Comparison of ENCODE assay signal across 27 mouse cellular contexts in the genomic region with DNA sequence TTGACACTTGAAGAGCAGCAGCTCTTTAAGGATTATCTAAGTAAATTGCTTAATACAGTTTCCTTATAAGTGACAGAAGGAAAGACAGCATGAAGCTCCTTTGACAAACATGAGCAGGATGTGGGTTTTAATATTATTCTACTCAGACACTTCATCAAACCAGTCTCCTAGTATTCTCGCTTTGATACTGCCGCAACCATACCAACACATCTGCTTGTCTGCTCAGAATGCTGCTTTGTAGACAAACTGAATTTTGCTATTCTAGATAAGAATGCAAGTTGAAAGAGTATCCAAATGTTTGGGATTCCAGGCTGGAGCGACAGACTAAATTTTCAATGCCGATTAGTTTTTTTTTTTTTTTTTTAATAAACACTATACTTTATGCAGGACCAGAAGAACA.
A peak's percentile ranks its signal among the peaks of the same experiment; 100 is the strongest.
DNase-seq lines count a peak whose midpoint lies in the region; ATAC-seq and TF ChIP-seq lines count a peak whose summit lies in the region.
"Had no signal": no experiment of that assay in that cellular context is flagged by ENCODE, and none has a peak within 500 bp of the region (broad histone marks: within the 10 kb centered on the region; RNA-seq: fewer than 3 reads in every experiment).

No protein-coding gene starts in this region.

- DNase-seq in lung, embryonic 14.5 days, result peak; percentile 81
- no peak for DNase-seq in lung, postnatal 14 days
- peak; percentile 8 for DNase-seq in lung, postnatal 0 days (ENCODE audit: low spot score)
- DNase-seq in lung, adult 2 months, result no peak
- DNase-seq in lung, postnatal 10 days, result peak; percentile 5
- no peak for DNase-seq in hindbrain, embryonic 10.5 days (ENCODE audit: low spot score)
- DNase-seq: adrenal gland, adult 2 months; adrenal gland, postnatal 14 days; cerebellum, adult 11 months; cerebellum, adult 2 months; cerebellum, adult 9-11 months; cerebellum, postnatal 25 days; forebrain, postnatal 0 days; gastrocnemius, adult 2 months; gastrocnemius, postnatal 14 days; heart, adult 11 months; heart, postnatal 10 days; heart, postnatal 36 days had no signal

- no peak overlapping the region for H3K4me2 ChIP-seq in lung, embryonic 14.5 days
- no peak overlapping the region for H3K4me2 ChIP-seq in lung, postnatal 0 days (replicated peaks; ENCODE audit: low read depth, low read length)
- H3K4me2 ChIP-seq in heart, embryonic 12.5 days, result no peak overlapping the region
- H3K4me2 ChIP-seq: embryonic facial prominence, embryonic 12.5 days; embryonic facial prominence, embryonic 15.5 days; heart, embryonic 11.5 days; heart, embryonic 15.5 days; hindbrain, embryonic 14.5 days had no signal

- no peak for TF ChIP-seq EP300 in lung, postnatal 0 days (IDR thresholded peaks at IDR 0.05)

- WGBS in lung, embryonic 14.5 days, result 36% methylated on average over 4 of the region's 4 CpGs
- WGBS in lung, postnatal 0 days, result 63% methylated on average over 4 of the region's 4 CpGs
- WGBS in lung, adult 2 months, result 65% methylated on average over 4 of the region's 4 CpGs
- WGBS in heart, embryonic 12.5 days, result 74% methylated on average over 4 of the region's 4 CpGs
- WGBS in hindbrain, embryonic 10.5 days, result 95% methylated on average over 4 of the region's 4 CpGs

- H3K9me3 ChIP-seq in lung, embryonic 14.5 days (ENCODE audit: low read depth, low read length), result no peaks in the 10 kb centered on the region
- no peaks in the 10 kb centered on the region for H3K9me3 ChIP-seq in lung, postnatal 0 days (ENCODE audit: low read length)
- H3K9me3 ChIP-seq in heart, embryonic 12.5 days (replicated peaks), result no peaks in the 10 kb centered on the region
- H3K9me3 ChIP-seq in hindbrain, embryonic 10.5 days, result no peaks in the 10 kb centered on the region
- H3K9me3 ChIP-seq: embryonic facial prominence, embryonic 12.5 days; embryonic facial prominence, embryonic 15.5 days; heart, embryonic 15.5 days had no signal

- H3K4me3 ChIP-seq in lung, embryonic 14.5 days (ENCODE audit: low read depth, low read length), result no peak overlapping the region
- no peak overlapping the region for H3K4me3 ChIP-seq in lung, postnatal 0 days (ENCODE audit: low read depth, low read length)
- no peak overlapping the region for H3K4me3 ChIP-seq in lung, adult 2 months (replicated peaks; ENCODE audit: extremely low read depth, low read depth, low read length)
- no peak overlapping the region for H3K4me3 ChIP-seq in heart, embryonic 12.5 days
- no peak overlapping the region for H3K4me3 ChIP-seq in hindbrain, embryonic 10.5 days
- H3K4me3 ChIP-seq: embryonic facial prominence, embryonic 12.5 days; embryonic facial prominence, embryonic 15.5 days; gastrocnemius, adult 2 months; heart, embryonic 15.5 days had no signal

- H3K4me1 ChIP-seq in lung, embryonic 14.5 days (ENCODE audit: insufficient read depth), result no peaks in the 10 kb centered on the region
- H3K4me1 ChIP-seq in lung, postnatal 0 days (ENCODE audit: insufficient read depth, low read depth, low read length), result no peaks in the 10 kb centered on the region
- H3K4me1 ChIP-seq in lung, adult 2 months (ENCODE audit: control insufficient read depth, insufficient read depth, low read length), result no peaks in the 10 kb centered on the region
- H3K4me1 ChIP-seq in heart, embryonic 12.5 days (replicated peaks), result peaks cover 3% of the 10 kb centered on the region; the same call in 1 of the 2 replicates
- no peaks in the 10 kb centered on the region for H3K4me1 ChIP-seq in hindbrain, embryonic 10.5 days (replicated peaks)
- H3K4me1 ChIP-seq: embryonic facial prominence, embryonic 15.5 days had no signal

- H3K27ac ChIP-seq in lung, embryonic 14.5 days (ENCODE audit: low read depth), result no peak overlapping the region
- H3K27ac ChIP-seq in lung, postnatal 0 days (ENCODE audit: low read length), result no peak overlapping the region
- no peak overlapping the region for H3K27ac ChIP-seq in heart, embryonic 12.5 days (ENCODE audit: poor library complexity, severe bottlenecking)
- H3K27ac ChIP-seq in hindbrain, embryonic 10.5 days, result no peak overlapping the region
- H3K27ac ChIP-seq: embryonic facial prominence, embryonic 12.5 days; embryonic facial prominence, embryonic 15.5 days; gastrocnemius, adult 2 months; heart, embryonic 15.5 days; hindbrain, embryonic 14.5 days; hindbrain, postnatal 0 days had no signal

- ATAC-seq in lung, embryonic 14.5 days (ENCODE audit: insufficient read depth), result peak; percentile 87
- no peak for ATAC-seq in lung, postnatal 0 days
- no peak for ATAC-seq in heart, embryonic 12.5 days (ENCODE audit: insufficient number of reproducible peaks, low FRiP score)
- ATAC-seq: forebrain, embryonic 14.5 days; forebrain, postnatal 0 days; hindbrain, postnatal 0 days; Patski had no signal

- H3K9ac ChIP-seq in lung, embryonic 14.5 days, result no peak overlapping the region
- H3K9ac ChIP-seq in lung, postnatal 0 days (replicated peaks; ENCODE audit: low read depth), result no peak overlapping the region
- no peak overlapping the region for H3K9ac ChIP-seq in heart, embryonic 12.5 days
- H3K9ac ChIP-seq: embryonic facial prominence, embryonic 12.5 days; embryonic facial prominence, embryonic 15.5 days; forebrain, postnatal 0 days; heart, embryonic 15.5 days; hindbrain, embryonic 14.5 days had no signal

- no peak for TF ChIP-seq CTCF in lung, embryonic 14.5 days (IDR thresholded peaks at IDR 0.05; ENCODE audit: low read depth)
- TF ChIP-seq CTCF in lung, postnatal 0 days (IDR thresholded peaks at IDR 0.05), result no peak
- no peak for TF ChIP-seq CTCF in lung, adult 2 months (IDR thresholded peaks at IDR 0.05; ENCODE audit: insufficient read depth, low read length)

- TF ChIP-seq POLR2A in lung, adult 2 months (IDR thresholded peaks at IDR 0.05; ENCODE audit: borderline replicate concordance, extremely low read depth, low read depth, low read length), result no peak

- H3K27me3 ChIP-seq in lung, embryonic 14.5 days (ENCODE audit: insufficient read depth, low read length), result no peaks in the 10 kb centered on the region
- H3K27me3 ChIP-seq in lung, postnatal 0 days (replicated peaks; ENCODE audit: insufficient read depth, low read length), result no peaks in the 10 kb centered on the region
- no peaks in the 10 kb centered on the region for H3K27me3 ChIP-seq in heart, embryonic 12.5 days (replicated peaks)
- H3K27me3 ChIP-seq in hindbrain, embryonic 10.5 days (ENCODE audit: insufficient read depth, poor library complexity, severe bottlenecking), result no peaks in the 10 kb centered on the region
- H3K27me3 ChIP-seq: embryonic facial prominence, embryonic 12.5 days; embryonic facial prominence, embryonic 15.5 days; heart, embryonic 15.5 days; Patski had no signal

- H3K36me3 ChIP-seq in lung, embryonic 14.5 days (ENCODE audit: insufficient read depth), result no peaks in the 10 kb centered on the region
- H3K36me3 ChIP-seq in lung, postnatal 0 days (ENCODE audit: insufficient read depth, low read length), result no peaks in the 10 kb centered on the region
- no peaks in the 10 kb centered on the region for H3K36me3 ChIP-seq in heart, embryonic 12.5 days
- no peaks in the 10 kb centered on the region for H3K36me3 ChIP-seq in hindbrain, embryonic 10.5 days
- H3K36me3 ChIP-seq: embryonic facial prominence, embryonic 12.5 days; embryonic facial prominence, embryonic 15.5 days; heart, embryonic 15.5 days had no signal

Comparison
In these comparisons a context has a peak if more than half of its experiments do, and no peak if none do; other contexts are left out.
1. DNase-seq: peak in lung, embryonic 14.5 days (single experiment), lung, postnatal 0 days (single experiment) and lung, postnatal 10 days (single experiment); none in lung, postnatal 14 days (single experiment), lung, adult 2 months (single experiment) and hindbrain, embryonic 10.5 days (single experiment).